Mouse (Mus musculus): ENCODE results near the gene Vipr1. TPM values are rescaled to one million over a fixed set of nuclear protein-coding genes. Genes with fewer than 3 reads are reported as not detected.

Gene Vipr1
- polyA plus RNA-seq, 1 experiment: not detected

DNA sequence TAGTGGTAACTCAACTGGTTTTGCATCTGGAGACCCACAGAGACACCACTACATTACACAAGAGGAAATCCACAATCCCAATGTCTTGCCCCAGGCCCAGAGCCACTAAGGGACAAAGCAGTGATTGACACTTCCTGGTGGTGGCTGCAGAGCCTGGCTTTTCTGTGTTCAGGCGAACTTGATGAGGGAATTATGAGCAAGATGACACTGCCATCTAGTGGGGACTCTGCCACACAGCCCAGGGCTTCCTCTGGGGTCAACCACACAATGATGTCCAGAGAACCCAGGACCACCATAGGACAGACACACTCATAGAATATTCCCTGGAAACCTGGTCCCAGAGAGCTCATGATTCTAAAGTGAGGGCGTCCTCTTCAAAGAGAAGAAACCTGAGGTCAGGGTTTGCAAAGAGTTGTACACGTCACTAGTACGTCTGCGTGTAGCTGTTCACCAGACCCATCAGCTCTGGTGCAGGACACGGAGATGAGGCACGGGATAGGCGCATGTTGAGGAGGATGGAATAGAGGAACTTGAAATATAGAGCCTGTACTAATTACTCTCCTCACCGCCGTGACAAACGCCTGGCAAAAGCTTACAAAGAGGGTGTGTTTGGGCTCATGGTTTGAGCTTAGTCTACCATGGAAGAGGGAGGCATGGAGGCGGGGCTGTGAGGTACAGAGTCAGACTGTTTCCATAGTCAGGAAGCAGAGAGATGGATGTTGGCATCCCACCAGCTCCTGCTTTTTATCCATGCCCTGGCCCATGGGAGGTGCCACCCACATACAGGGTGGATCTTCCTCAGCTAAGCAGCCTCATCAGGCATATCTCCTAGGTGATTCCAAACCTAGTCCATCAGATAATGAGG is 36.9 kb upstream of the Vipr1 start:
- Histone ChIP-seq H3K27me3 (ENCODE audit: control insufficient read depth) (no peaks in the 10 kb centered on the region), H3K4me1 (ENCODE audit: control insufficient read depth) (no peaks in the 10 kb centered on the region), H3K9me3 (ENCODE audit: control insufficient read depth, low read length) (no peaks in the 10 kb centered on the region), H3K4me3 (replicated peaks) (no peak overlapping the region), H3K36me3 (ENCODE audit: control insufficient read depth) (no peaks in the 10 kb centered on the region)
- TF ChIP-seq GATA1 (IDR thresholded peaks at IDR 0.05; ENCODE audit: low read length): no peak
- no peak for TF ChIP-seq TAL1 (IDR thresholded peaks at IDR 0.05; ENCODE audit: low read length)

DNA sequence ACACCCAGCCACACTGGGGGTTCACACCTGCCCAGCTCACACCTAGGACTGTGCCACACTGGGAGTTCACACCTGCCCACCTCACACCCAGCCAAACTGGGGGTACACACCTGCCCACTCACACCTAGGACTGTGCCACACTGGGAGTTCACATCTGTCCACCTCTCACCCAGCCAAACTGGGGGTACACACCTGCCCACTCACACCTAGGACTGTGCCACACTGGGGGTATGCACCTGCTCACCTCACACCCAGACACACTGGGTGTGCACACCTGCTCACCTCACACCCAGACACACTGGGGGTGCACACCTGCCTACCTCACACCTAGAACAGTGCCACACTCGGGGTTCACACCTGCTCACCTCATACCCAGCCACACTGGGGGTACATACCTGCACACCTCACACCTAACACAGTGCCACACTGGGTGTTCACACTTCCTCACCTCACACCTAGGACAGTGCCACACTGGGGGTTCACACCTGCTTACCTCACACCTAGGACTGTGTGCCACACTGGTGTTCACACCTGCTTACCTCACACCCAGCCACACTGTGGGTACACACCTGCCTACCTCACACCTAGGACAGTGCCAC is 35.9 kb upstream of the Vipr1 start:
- TF ChIP-seq TAL1 (IDR thresholded peaks at IDR 0.05; ENCODE audit: low read length): no peak
- no peak for TF ChIP-seq GATA1 (IDR thresholded peaks at IDR 0.05; ENCODE audit: low read length)

DNA sequence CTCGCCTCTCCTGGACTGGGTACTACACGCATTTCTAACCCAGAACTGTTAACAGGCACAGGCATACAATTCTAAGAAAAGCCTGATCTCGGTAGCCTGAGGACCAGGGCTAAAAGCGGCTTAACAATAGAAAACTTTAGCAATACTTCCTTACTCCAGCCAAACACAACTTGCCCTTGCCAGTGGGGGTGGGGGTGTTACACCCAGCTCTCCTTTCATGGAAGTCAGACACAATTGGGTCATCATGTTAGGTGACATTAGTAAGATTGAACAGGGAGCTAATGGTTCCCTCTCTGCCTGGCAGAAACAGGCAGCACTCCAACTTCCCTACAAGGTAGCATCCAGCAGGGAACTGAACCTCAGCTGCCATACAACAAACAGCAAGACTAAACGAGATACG is 33.1 kb upstream of the Vipr1 start:
- peaks cover 5% of the 10 kb centered on the region for H3K9me3 ChIP-seq (ENCODE audit: control insufficient read depth, low read length)
- TF ChIP-seq TAL1 (IDR thresholded peaks at IDR 0.05; ENCODE audit: low read length) (no peak), GATA1 (IDR thresholded peaks at IDR 0.05; ENCODE audit: low read length) (no peak)
- no peaks in the 10 kb centered on the region for H3K36me3 ChIP-seq (ENCODE audit: control insufficient read depth)
- no peaks in the 10 kb centered on the region for H3K27me3 ChIP-seq (ENCODE audit: control insufficient read depth)
- H3K4me1 ChIP-seq (ENCODE audit: control insufficient read depth): no peaks in the 10 kb centered on the region
- H3K4me3 ChIP-seq (replicated peaks): no peak overlapping the region

More for the DNA sequence above, 35.9 kb upstream of the Vipr1 start:
- Histone ChIP-seq H3K36me3 (ENCODE audit: control insufficient read depth) (no peaks in the 10 kb centered on the region), H3K4me1 (ENCODE audit: control insufficient read depth) (no peaks in the 10 kb centered on the region), H3K9me3 (ENCODE audit: control insufficient read depth, low read length) (peaks cover 5% of the 10 kb centered on the region), H3K4me3 (replicated peaks) (no peak overlapping the region), H3K27me3 (ENCODE audit: control insufficient read depth) (no peaks in the 10 kb centered on the region)

DNA sequence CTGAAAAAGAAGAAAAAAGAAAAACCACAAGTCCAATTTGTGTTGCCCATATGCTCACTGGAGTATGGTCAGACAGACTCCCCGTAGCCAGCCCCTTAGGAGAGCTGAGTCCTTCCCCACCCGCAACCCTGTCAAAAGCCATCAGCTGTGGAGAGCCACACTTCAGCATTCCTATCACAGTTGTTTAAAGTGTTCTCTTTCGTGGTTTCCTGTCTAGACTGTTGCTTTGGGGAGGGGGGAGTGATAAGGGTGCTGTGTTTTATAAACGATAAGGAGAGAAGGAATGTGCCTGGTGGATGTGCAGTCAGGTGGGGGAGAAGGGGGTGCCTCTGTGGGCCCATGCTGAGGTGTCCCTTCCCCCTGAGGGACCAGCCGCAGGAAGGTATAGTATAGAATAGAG is 29.3 kb upstream of the Vipr1 start:
- no peaks in the 10 kb centered on the region for H3K36me3 ChIP-seq (ENCODE audit: control insufficient read depth)

DNA sequence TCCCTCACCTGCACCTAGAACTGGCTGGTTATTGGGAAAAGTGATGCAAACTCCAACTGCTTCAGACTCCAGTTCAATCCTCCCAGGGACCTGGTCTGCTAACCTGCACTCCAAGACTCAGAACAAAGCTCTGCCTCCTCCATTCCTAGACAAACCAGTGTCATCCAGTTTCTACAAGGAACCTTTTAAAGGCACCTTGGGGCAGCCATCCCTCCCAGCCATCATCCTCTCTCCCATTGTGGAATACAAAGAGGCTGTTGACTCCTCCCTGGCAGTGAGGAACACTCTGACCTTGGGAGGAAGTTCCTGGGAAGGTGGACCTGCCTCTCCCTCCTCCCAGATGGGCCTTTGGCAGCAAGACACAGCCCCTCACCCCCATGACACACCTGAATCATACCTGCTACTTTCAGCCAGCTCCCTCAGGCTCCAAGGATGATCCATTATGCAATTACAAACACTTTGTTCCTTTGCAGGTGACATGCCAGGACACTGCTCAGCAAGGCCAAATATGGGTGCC is 28.2 kb upstream of the Vipr1 start:
- TF ChIP-seq TAL1 (IDR thresholded peaks at IDR 0.05; ENCODE audit: low read length) (no peak), GATA1 (IDR thresholded peaks at IDR 0.05; ENCODE audit: low read length) (no peak)
- H3K27me3 ChIP-seq (ENCODE audit: control insufficient read depth): no peaks in the 10 kb centered on the region
- no peak overlapping the region for H3K4me3 ChIP-seq (replicated peaks)
- H3K9me3 ChIP-seq (ENCODE audit: control insufficient read depth, low read length): peaks cover 5% of the 10 kb centered on the region
- no peaks in the 10 kb centered on the region for H3K4me1 ChIP-seq (ENCODE audit: control insufficient read depth)
- H3K36me3 ChIP-seq (ENCODE audit: control insufficient read depth): no peaks in the 10 kb centered on the region

More for the DNA sequence above, 29.3 kb upstream of the Vipr1 start:
- H3K27me3 ChIP-seq (ENCODE audit: control insufficient read depth): no peaks in the 10 kb centered on the region
- no peak overlapping the region for H3K4me3 ChIP-seq (replicated peaks)
- no peaks in the 10 kb centered on the region for H3K4me1 ChIP-seq (ENCODE audit: control insufficient read depth)
- TF ChIP-seq GATA1 (IDR thresholded peaks at IDR 0.05; ENCODE audit: low read length): no peak
- no peak for TF ChIP-seq TAL1 (IDR thresholded peaks at IDR 0.05; ENCODE audit: low read length)
- peaks cover 5% of the 10 kb centered on the region for H3K9me3 ChIP-seq (ENCODE audit: control insufficient read depth, low read length)

DNA sequence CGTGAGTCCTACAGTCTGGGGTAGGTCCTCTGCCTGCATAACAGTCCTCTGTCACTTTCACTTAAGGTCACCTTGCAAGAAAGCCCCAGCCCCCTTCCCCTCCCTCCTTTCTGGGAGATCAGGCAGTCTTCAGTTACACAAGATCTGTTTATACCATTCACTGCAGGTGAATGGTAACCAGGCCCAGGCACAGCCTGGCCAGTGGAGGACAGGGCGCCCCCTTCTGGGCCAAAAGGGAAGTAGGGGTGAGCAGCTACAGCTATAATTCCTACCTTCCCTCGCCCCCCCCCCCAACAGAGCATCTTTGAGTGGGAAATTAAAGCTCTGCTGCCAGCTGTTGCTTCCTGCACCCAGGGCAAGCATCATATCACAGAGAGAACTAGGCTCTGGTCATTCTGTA is 26.0 kb upstream of the Vipr1 start:
- no peaks in the 10 kb centered on the region for H3K4me1 ChIP-seq (ENCODE audit: control insufficient read depth)
- no peaks in the 10 kb centered on the region for H3K27me3 ChIP-seq (ENCODE audit: control insufficient read depth)
- H3K36me3 ChIP-seq (ENCODE audit: control insufficient read depth): no peaks in the 10 kb centered on the region
- TF ChIP-seq TAL1 (IDR thresholded peaks at IDR 0.05; ENCODE audit: low read length) (no peak), GATA1 (IDR thresholded peaks at IDR 0.05; ENCODE audit: low read length) (no peak)
- no peaks in the 10 kb centered on the region for H3K9me3 ChIP-seq (ENCODE audit: control insufficient read depth, low read length)
- H3K4me3 ChIP-seq (replicated peaks): no peak overlapping the region

DNA sequence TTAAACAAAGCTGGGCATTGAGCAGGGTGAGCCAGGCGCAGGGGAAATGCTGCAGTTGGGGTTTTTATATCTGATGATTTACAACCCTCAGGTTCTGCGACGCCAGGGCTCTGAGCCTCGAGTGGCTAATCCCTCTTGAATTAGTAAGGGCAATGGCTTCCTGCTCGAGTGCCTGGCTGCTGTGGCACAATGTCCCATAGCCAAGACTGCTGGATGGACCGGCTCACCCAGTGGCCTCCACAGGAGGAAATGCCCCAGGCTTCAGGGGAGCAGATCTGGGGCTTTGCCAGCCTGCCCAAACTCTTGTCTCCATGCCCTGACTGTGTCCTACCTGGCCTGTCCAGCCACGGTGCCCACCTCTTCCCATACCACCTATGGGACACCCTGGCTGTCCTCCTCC is 23.1 kb upstream of the Vipr1 start:
- Histone ChIP-seq H3K36me3 (ENCODE audit: control insufficient read depth) (no peaks in the 10 kb centered on the region), H3K27me3 (ENCODE audit: control insufficient read depth) (no peaks in the 10 kb centered on the region), H3K4me1 (ENCODE audit: control insufficient read depth) (no peaks in the 10 kb centered on the region), H3K4me3 (replicated peaks) (no peak overlapping the region), H3K9me3 (ENCODE audit: control insufficient read depth, low read length) (no peaks in the 10 kb centered on the region)
- TF ChIP-seq GATA1 (IDR thresholded peaks at IDR 0.05; ENCODE audit: low read length) (no peak), TAL1 (IDR thresholded peaks at IDR 0.05; ENCODE audit: low read length) (no peak)

DNA sequence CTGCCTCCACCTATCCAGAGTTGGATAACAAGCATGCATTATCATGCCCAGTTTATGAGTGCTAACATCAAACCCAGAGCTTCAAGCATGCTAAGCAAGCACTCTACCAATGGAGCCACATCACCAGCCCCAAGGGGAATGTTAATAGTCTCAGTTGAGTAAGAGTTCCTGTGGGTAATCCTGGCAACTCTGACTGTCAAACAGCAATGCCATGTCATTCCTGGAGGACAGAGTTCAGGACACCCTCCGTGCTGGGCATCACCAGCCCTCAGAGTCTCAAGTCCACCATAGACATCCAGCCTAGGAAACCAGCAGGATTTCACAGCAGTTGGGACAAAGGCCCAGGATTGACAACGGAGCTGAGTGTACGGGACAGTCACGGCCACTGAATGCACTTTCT is 19.3 kb upstream of the Vipr1 start:
- Histone ChIP-seq H3K4me3 (replicated peaks) (no peak overlapping the region), H3K4me1 (ENCODE audit: control insufficient read depth) (no peaks in the 10 kb centered on the region), H3K9me3 (ENCODE audit: control insufficient read depth, low read length) (no peaks in the 10 kb centered on the region), H3K27me3 (ENCODE audit: control insufficient read depth) (no peaks in the 10 kb centered on the region), H3K36me3 (ENCODE audit: control insufficient read depth) (no peaks in the 10 kb centered on the region)
- no peak for TF ChIP-seq GATA1 (IDR thresholded peaks at IDR 0.05; ENCODE audit: low read length)

DNA sequence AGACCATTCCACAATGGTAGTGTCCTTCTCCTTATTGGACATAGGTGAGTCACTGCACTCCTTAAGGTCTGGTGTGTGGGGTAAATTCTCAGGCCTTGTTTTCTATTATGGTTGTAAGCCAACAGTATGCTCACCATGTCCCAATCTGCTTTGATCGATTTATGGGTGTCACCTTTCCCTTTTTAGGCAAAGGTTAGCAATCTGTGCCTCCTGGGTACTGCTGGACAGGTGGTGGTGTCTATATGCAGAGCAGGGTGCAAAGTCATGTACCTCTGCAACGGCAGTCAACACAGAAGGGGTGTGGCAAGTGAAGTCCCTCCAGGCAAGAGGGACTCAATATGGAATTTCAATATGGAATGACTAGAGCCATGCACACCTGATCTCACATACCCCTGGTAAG is 17.6 kb upstream of the Vipr1 start:
- no peak overlapping the region for H3K4me3 ChIP-seq (replicated peaks)
- H3K4me1 ChIP-seq (ENCODE audit: control insufficient read depth): no peaks in the 10 kb centered on the region
- H3K27me3 ChIP-seq (ENCODE audit: control insufficient read depth): no peaks in the 10 kb centered on the region
- no peaks in the 10 kb centered on the region for H3K9me3 ChIP-seq (ENCODE audit: control insufficient read depth, low read length)
- no peaks in the 10 kb centered on the region for H3K36me3 ChIP-seq (ENCODE audit: control insufficient read depth)
- no peak for TF ChIP-seq TAL1 (IDR thresholded peaks at IDR 0.05; ENCODE audit: low read length)
- no peak for TF ChIP-seq GATA1 (IDR thresholded peaks at IDR 0.05; ENCODE audit: low read length)

Data from erythroblast, embryonic 14.5 days (primary cell).